Mouse (Mus musculus): ENCODE results near the gene Cdk17.
"Not testable (repeated sequence)": the region's sequence is repeated elsewhere in the genome, so short reads cannot be mapped to it uniquely, and the experiment has no call there.

The Cdk17 gene

GRCm38 (mm10) chr10:93143285-93143985 lies 17.2 kb upstream of the Cdk17 start:
- no peak for DNase-seq (ENCODE audit: low spot score in 2 of 2)

GRCm38 (mm10) chr10:93143986-93144314 lies 16.7 kb upstream of the Cdk17 start:
- DNase-seq (ENCODE audit: low spot score in 2 of 2), result no peak

GRCm38 (mm10) chr10:93144579-93144978 lies 16.1 kb upstream of the Cdk17 start:
- no peak for DNase-seq (ENCODE audit: low spot score in 2 of 2)

- no peak for DNase-seq (ENCODE audit: low spot score in 2 of 2)
These were observed 15.6 kb upstream of the Cdk17 start for GRCm38 (mm10) chr10:93145088-93145487.

- DNase-seq (ENCODE audit: low spot score in 2 of 2), result no peak
These were observed 14.1 kb upstream of the Cdk17 start for GRCm38 (mm10) chr10:93146601-93147000.

- DNase-seq (ENCODE audit: low spot score in 2 of 2), result no peak
These were observed 13.0 kb upstream of the Cdk17 start for GRCm38 (mm10) chr10:93147691-93148090.

GRCm38 (mm10) chr10:93149597-93149996 lies 11.1 kb upstream of the Cdk17 start:
- DNase-seq (ENCODE audit: low spot score in 2 of 2), result no peak

GRCm38 (mm10) chr10:93151775-93152174 lies 8.9 kb upstream of the Cdk17 start:
- no peak for DNase-seq (ENCODE audit: low spot score in 2 of 2)

- no peak for DNase-seq (ENCODE audit: low spot score in 2 of 2)
These were observed 8.0 kb upstream of the Cdk17 start for GRCm38 (mm10) chr10:93152698-93153097.

- DNase-seq (ENCODE audit: low spot score in 2 of 2), result not testable (repeated sequence)
These were observed 7.3 kb upstream of the Cdk17 start for GRCm38 (mm10) chr10:93153404-93153803.

- DNase-seq (ENCODE audit: low spot score in 2 of 2), result no peak
These were observed 801 bp upstream of the Cdk17 start for GRCm38 (mm10) chr10:93159651-93160496.

GRCm38 (mm10) chr10:93160497-93160806 lies 223 bp upstream of the Cdk17 start:
- peak; percentile 61 to 78 for DNase-seq (ENCODE audit: low spot score in 2 of 2)

GRCm38 (mm10) chr10:93161511-93162275 lies 1.0 kb downstream of the Cdk17 start:
- DNase-seq (ENCODE audit: low spot score in 2 of 2), result peak; percentile 27 to 46

- no peak for DNase-seq (ENCODE audit: low spot score in 2 of 2)
These were observed 1.7 kb downstream of the Cdk17 start for GRCm38 (mm10) chr10:93162276-93162971.

GRCm38 (mm10) chr10:93162972-93163660 lies 2.4 kb downstream of the Cdk17 start:
- no peak for DNase-seq (ENCODE audit: low spot score in 2 of 2)

- no peak for DNase-seq (ENCODE audit: low spot score in 2 of 2)
These were observed 3.2 kb downstream of the Cdk17 start for GRCm38 (mm10) chr10:93163711-93164488.

GRCm38 (mm10) chr10:93165416-93166381 lies 5.0 kb downstream of the Cdk17 start:
- DNase-seq (ENCODE audit: low spot score in 2 of 2), result no peak

- DNase-seq (ENCODE audit: low spot score in 2 of 2), result no peak
These were observed 5.7 kb downstream of the Cdk17 start for GRCm38 (mm10) chr10:93166382-93166769.

GRCm38 (mm10) chr10:93167311-93167710 lies 6.6 kb downstream of the Cdk17 start:
- DNase-seq (ENCODE audit: low spot score in 2 of 2), result no peak

Data from frontal cortex, postnatal 25 days (tissue).